Mouse (Mus musculus): Measurements from ENCODE around the gene Med17.

The Med17 gene

DNA sequence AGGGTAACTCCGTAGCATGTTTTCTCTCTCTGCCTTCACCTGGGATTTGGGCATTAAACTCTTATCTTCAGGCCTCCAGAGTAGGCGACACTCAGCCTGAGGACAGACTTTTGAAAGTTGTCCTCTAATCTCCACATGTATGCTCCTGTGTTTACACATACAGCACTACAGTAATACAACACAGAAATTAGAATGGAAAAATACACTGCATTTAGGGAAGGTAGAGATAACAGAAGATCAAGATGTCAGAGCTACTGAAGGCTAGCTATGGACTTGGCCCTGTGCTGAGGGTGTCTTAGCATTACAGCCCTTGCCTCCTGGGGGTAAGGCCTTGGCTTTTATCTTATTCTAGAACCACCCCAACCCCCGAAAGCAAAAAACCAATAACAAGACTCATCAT is 8.7 kb upstream of the Med17 start:
- in situ Hi-C loops (cut with MboI) = loop anchor here (10.0 kb wide), 1 partner anchor 504 kb away; the partner anchor contains the start of genes Ankrd49 and Mre11a

DNA sequence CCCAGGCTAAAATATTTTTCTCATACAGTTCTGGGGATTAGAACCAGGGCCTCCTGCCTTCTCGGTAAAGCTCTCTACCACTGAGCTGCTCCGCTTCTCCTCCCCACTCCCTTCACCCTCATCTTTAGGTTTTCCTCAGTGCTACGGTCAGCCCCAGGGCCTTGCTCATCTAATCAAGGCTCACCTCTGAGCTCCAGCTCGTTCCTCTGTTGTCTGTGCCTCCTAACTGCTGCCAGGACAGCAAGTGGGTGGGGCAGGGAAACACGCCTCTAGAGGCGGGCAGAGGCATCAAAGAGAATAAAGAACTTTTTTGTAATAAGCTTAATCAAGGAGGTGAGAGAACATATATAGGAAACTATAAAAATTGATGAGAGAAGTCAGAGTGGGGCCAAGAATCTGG is 8.1 kb upstream of the Med17 start:
- in situ Hi-C loops (cut with MboI) = loop anchor here (10.0 kb wide), 1 partner anchor 503 kb away; the partner anchor contains the start of genes Ankrd49 and Mre11a

DNA sequence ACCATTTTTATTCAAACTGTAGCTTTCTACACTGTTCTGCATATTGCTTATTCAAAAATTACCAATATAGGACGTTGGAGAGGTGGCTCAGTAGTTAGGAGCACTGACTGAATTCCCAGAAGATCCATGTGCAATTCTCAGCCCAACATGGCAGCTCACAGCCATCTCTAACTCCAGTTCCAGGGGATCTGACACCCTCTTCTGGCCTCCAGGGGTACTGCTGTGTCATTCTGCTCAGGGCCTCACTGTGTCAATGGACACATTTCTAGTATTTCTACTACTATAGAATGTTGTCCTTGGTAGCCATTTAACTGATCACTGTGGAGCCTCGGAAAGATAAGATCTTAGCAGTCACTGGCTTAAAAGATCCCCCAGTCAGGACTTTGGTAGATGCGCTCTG is 5.7 kb upstream of the Med17 start:
- in situ Hi-C loops (cut with MboI) = loop anchor here (10.0 kb wide), 1 partner anchor 501 kb away; the partner anchor contains the start of genes Ankrd49 and Mre11a

DNA sequence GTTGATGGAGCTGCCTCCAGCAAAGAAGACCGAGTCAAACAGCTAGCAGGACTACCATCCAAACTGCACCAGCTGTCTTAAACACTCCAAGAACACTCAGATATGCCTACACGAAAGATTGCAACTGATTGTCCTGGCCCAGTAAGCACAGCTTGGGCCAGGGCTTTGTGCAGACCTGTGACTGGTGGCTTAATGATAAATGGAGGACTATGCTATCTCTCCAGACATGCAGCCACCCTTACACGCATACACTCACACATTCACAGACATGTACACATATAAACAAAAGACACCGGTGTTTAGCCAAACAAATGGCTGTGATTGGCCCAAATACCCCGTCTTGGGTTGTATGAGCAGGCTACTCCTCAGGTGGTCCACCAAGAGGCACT is 754 bp upstream of the Med17 start:
- in situ Hi-C loops (cut with MboI) = loop anchor here (10.0 kb wide), 1 partner anchor 496 kb away; the partner anchor contains the start of genes Ankrd49 and Mre11a

DNA sequence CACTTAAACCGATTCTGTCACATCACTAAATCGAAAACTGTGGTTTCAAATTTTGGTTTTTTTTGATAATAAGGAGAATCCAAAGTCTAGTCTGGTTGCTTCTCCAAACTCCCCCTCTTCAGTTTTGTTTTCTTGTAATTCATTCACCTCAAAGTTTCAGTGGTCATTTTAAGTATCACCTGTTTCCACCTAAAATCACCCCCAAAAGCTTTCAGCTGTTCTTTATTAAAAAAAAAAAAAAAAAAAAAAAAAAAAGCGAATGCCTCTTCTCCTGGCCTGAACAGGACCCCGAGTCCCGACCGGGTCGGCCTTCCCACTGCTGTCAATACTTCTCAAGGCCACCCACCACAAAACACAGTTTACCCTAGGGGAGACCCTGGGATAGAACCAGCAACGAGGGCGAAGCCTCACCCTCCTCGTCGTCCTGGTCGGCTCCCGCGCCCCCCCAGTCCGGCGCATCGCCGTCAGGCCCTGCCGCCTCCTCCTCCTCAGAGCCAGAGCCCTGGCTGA is 537 bp downstream of the Med17 start:
- in situ Hi-C loops (cut with MboI) = no loop called here

DNA sequence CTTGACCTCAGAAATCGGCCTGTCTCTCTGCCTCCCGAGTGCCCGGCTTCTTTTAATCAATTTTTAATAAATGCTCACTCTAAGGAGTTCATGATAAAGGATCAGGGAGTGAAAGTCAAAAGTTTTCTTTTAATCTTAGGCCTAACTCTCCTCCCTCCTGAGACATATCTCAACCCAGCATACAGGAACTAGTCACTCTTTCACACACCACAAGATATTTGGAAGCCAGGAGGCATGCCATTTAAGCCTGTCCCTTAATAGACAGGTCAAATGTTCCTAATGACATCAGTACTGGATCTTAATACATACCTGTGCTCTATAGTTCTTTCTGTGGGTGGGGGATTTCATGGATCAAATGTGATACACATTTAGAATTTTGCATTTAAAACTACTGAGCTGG is 1.4 kb downstream of the Med17 start:
- in situ Hi-C loops (cut with MboI) = no loop called here

DNA sequence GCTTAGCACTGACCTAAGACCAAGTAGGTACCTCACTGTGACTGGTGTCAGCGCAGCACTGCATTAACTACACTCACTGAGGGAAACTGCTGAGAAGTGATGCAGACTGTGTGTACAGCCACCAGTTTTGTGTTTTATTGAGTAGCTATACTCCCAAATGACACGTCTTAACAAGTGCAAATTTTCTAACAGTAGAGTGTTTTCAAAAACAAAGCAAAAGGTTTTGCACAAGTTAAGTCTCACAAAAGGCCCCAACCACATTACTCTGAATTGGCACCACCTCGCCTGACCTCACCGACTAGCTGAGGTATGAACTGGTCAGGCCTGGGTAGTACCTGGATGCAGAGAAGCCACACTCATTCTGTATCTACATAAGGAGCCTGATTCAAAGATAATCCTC is 2.9 kb downstream of the Med17 start:
- in situ Hi-C loops (cut with MboI) = no loop called here

DNA sequence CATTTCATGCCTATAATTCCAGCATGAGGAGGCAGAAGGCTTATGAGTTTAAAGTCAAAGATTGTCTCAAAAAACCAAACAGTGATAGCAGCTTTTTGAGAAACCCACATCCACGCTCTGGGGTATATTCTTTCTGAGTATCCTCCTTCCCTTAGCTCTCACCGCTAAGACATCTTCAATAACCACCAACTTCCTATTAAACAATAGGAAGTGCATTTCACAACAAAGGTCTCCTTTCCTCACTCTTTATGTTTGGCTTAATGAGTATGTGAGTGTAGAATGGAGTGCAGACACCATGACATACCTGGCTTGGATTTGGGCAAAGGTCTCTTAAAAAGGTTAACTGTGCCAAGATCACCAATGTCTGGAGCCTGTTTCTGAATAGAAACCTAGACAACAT is 5.8 kb downstream of the Med17 start:
- in situ Hi-C loops (cut with MboI) = no loop called here

DNA sequence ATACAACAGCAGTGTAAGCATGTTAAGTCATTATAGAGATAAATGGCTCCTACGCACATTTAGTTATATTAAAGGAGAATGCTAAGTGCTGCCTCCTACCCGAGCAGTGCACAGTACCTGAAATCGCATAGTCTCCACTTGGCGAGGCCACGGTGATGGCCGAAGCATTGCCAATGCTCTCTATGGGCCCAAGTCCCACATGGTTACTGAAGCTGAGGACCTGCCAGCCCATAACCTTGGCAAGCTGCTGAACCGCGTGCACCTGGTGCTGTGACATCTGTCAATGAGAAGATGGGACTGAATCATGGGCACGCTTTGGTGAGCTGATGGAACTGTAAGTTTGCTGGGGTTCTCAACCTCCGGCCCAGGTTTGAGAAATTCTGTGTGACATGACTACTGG is 16.2 kb downstream of the Med17 start:
- in situ Hi-C loops (cut with MboI) = no loop called here

DNA sequence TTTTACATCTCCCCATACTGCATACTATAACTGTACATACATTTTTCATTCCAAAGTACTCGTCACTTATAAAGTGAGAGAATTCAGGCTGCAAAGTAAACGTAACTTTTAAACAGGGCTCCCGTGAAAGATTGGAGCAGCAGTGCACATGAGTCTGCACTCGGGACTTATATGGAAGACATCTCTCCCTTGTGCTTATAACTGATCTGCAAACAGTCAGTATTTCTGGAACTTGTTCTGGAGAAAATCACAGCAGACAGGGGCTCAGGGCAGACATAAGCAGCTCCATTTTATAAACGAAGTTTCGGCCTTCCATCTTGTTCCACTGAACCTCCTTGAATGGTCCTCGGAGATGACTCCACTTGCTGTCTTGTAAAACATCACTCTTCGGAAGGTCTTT is 17.8 kb downstream of the Med17 start:
- in situ Hi-C loops (cut with MboI) = no loop called here

DNA sequence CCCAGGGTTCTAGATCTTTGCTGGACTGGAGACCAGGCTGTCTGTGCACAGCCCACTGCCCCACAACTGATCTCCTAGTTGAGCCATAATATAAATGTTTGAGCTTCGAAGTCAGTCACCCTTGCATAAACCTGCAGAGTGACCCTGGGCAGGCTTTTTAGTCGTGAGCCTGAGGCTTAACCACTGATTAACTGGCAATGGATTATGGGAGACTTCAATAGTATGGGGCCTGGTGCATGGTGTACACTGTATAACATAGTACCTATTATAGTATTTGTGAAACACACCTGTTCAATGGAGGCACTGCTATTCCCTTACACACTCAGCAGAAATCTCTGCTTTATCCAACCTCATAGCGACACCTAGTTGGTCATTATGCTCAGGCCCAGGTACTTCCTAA is 23.5 kb downstream of the Med17 start:
- in situ Hi-C loops (cut with MboI) = no loop called here

DNA sequence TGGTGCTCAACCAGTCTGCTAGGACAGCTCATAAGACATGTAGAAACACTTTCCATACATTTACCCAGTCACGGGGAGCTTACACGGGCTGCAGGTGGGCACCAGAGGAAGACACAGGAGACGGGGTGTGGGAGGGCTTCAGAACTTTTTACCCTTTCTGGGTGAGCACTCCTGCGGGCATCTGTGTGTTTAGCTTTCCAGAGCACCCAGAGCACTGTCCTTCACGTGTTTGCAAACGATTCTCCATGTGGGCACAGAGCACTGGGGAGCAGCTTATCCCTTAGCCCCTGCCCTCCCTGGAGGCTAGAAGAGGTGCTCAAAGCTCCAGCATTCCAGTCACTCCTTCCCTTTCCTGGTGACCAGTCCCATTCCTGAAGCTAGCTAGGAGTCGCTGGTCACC is 25.2 kb downstream of the Med17 start:
- in situ Hi-C loops (cut with MboI) = no loop called here

DNA sequence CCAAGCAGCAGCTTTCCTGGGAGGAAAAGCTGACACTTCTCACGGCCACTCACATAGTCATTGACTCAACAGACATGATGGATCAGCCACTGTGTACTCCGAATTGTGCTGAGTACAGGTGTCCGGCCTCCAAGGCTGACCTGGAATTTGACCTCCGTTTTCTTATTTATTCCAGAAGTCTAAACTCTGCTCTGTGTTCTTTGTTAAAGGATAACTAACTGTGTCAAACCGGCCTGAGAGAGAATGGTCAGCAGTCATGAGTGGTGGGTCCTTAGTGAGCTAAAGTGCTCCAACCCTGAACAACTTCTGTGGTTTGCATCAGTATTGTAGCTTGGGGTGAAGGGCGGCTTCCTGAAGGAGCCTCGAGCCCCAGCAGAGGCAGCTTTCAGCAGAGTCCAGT is 27.5 kb downstream of the Med17 start:
- in situ Hi-C loops (cut with MboI) = no loop called here

DNA sequence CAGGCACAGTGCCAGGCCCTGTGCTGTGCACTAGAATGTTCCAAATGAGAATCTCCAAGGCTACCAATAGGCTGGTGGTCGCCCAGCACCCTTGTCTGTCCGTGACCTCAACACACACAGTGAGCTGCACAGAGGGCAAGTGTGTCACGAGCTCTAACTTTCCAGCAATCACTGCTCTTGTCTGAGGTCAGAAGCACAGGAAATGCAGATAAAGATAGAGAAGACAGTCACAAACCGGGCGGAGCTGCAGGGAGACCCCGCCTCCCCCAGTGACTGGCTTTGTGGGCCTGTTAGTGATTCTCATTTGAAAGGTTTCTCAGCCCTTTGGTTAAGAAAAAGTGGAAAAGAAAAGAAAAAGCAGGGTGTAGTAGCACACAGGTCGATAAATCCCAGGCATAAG is 29.4 kb downstream of the Med17 start:
- in situ Hi-C loops (cut with MboI) = no loop called here

DNA sequence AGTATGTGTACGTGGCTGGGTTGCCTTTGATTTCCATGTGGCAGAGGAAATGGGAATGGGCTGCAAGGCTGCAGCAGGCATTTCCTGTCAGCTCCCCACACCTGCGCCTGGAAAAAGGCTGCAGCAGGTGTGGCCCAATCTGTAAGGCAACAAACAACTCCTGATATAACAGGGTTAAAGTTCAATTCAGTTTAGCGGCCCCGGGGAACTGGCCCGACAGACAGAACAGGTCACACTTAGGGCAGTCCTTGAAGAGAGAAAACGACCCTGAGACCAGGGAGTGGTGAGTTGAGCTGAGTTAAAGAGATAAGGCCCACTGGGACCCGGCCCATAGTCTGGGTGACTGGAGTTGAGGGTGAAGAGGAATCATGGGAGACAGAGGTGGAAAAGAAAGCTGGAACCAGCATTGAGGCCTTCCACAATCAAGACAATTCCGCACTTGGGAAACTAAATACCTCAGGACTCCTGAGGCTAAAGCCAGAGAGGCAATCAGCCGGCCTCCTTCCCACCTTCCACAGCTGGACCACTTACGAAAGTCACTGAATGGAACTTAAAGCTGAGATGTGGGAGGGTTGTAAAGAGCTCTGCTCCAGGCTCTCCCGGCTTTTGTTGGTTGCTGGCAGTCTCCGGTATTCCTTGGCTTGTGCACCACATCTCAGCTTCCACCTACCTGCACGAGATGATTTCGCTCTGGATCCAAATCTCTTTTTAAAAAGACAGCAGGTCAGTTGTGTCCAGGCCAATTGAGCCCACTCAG is 34.2 kb downstream of the Med17 start:
- in situ Hi-C loops (cut with MboI) = no loop called here

DNA sequence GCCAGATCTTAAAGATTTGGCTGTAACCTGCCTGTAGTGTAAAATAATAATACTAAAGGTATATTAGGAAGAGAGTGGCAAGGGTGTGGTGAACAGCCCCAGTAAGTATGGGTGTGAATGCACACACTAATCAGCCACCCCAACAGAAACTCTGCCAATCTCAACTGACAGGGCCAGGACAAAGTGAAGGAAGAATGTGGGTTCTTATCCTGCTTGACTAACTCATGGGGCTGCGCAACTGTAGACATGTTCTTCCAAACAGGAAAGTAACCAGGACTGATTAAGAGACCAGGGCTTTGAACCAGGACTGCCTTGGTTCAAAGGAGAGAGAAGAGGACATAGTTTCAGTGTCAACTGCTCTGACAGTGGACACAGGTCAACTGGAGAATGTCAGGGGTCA is 37.6 kb downstream of the Med17 start:
- in situ Hi-C loops (cut with MboI) = no loop called here

DNA sequence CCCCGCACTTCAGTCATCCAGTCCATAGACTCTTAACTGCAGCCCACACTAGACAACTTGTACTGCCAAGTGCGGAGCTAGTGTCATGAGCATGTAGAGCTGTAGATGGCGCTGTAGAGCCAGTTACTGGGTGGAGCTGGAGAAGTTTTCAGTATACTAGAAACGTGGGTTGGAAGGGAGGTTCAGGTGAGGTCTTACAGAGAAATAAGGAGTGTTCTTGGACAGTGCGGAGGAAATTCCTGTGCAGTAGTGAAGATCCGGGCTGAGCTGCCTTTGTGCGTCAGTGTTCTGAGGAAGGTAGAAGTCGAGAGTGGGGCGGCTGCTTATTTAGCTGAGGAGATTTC is 38.2 kb downstream of the Med17 start:
- in situ Hi-C loops (cut with MboI) = no loop called here

DNA sequence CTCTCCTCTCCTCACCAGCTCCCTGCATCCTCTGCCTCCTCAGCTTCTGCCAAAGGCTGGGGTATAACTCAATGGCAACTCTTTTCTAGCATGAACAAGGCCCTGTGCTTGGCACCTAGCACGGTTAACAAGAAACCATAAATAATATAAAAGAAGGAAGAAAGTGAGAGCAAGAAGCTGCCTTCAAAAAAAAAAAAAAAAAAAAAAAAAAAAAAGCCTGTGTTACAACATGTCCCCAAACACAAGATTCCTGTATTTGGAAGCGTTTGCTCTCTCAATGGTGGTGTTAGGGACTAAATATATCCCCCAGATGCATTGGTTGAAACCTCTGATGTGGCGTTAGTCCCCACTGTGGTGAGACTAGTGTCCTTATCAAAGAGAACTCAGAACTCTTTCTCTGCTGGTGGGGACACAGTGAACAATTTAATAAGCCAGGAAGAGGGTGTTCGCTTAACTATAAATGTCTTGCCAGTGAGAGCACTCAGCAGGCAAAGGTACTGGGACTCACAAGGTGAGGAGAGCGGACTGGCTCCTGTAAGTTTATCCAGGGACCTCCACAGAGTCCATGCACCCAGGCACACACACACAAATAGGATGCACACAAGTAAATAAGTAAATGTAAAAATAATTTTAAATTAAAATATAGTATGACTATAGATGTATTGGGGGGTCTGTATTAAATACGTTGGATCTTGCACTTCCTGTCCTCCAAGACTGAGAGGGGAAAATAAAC is 38.7 kb downstream of the Med17 start:
- in situ Hi-C loops (cut with MboI) = no loop called here

DNA sequence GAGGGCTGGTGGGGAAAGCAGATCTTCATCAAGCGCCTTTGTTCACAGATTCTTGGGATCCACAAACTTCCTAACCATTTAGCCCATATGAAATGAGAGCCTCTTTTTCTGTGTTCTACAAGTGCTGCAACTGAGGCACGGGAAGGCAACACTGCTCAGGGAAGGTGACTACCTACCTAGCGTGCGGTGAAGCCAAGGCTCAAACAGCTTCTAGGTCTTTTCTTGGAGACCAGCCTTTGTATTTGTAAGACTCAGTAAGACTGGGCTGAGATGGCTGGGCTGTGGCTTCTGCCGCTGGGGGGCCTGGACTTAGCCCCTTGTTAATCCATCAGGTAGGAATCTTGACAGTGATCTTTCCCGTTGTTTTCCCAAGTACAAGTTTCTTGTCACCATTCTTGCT is 39.7 kb downstream of the Med17 start:
- in situ Hi-C loops (cut with MboI) = no loop called here

DNA sequence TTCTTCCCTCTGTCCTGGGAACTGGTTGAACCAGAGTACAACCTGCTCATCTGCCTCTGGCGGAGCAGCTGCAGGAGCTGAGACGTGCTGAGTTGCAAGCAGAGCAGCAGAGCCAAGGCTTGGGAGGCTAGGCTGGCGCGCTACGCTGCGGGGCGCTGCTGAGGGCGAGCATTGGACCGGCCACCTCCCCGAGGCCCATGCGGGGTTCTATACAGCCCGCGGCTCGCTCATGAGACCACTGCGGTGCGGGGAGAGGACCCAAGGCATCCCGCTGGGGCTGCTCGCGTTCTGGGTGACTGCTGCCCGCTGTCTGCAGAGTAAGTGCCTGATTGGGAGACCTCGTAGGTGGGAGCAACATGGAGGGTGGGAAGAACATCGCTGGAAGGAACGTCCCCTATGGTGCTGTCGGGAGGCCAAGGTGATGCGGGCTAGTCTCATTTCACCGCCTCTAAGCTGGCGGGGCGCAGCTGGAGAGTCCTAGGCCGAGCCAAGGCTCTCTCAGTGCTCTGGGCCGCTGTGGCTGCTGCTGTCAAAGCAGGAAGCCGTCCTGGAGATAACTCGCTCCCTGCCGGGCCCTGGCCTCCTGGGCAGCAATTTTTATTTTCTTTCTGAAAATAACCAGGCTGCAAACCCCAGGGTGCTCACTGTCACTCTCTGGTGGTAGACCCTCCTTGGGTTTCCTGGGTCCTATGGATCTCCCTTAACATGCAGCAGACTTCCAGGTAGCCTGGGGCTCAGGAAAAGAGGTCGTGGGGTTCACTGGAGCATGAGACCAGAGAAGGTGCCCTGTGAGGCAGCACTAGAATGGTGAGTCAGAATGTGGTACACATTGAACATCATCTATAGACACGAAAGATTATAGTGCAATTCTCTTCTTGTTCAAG is 40.4 kb downstream of the Med17 start, which contains the start of gene Vstm5:
TSS of gene Vstm5 (plus strand) at position 4 of the 884 bp plus-strand sequence.
- in situ Hi-C loops (cut with MboI) = no loop called here

DNA sequence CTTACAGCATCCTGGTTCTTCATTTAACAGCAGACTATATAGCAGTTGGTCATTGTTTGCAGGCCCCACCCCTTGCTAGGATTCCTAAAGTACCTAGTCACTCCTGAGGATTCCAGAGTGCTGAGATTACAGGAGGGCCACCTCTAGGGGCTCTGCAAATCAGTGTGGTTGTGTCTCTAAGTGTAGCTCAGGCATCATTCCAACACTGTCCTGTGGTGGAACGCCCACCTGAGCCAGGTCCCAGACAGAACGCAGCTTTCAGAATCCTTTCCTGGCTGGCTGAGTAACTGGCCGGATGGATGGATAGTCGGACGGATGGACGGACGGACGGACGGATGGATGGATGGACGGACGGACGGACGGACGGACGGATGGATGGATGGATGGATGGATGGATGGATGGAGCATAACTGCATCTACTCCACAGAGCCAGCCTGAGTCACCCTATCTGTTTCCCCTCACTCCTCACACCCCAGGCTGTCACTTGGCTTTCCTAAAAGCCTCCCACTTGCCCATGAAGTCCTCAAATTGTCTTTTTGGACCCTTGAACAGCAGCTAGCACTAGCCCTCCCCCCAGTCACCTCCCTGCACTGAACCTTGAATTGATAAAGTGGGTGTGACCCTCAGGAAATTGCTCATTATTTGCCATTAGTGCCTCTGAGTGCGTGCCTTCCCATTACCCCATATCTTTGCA is 41.3 kb downstream of the Med17 start:
- in situ Hi-C loops (cut with MboI) = no loop called here

All from mature B cell (primary cell).